ENCODE assay signal across 32 mouse cellular contexts in the genomic region with DNA sequence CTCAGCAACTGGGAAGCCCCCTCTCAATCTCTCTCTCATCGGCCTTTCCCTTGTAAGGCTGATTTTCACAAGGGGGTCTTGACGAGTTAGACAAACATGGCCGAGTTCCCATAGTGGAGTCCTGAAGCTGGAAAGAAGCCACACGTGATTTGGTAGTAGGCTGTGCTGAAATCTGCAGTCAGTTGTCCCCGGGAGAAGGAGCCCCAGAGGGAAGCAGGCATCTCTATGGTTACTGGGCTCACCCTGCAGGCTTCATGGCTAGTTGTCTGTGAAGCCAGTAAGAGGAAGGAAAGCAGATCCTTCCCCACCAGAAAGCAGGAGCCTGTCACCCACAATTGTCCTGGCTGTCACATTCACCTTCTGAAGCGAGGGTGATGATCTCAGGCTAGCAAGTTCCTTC.
DNase-seq lines count a peak whose midpoint lies in the region; ATAC-seq and TF ChIP-seq lines count a peak whose summit lies in the region.
"Had no signal": no experiment of that assay in that cellular context is flagged by ENCODE, and none has a peak within 500 bp of the region (broad histone marks: within the 10 kb centered on the region; RNA-seq: fewer than 3 reads in every experiment).

No protein-coding gene starts in this region.

- H3K4me2 ChIP-seq in hindbrain, postnatal 0 days (ENCODE audit: low read depth, low read length) = no peak overlapping the region
- H3K4me2 ChIP-seq in hindbrain, embryonic 12.5 days (replicated peaks) = no peak overlapping the region
- H3K4me2 ChIP-seq in midbrain, postnatal 0 days (ENCODE audit: low read depth, low read length, poor library complexity, severe bottlenecking) = no peak overlapping the region
- no peak overlapping the region for H3K4me2 ChIP-seq in midbrain, embryonic 13.5 days (replicated peaks)
- H3K4me2 ChIP-seq: embryonic facial prominence, embryonic 15.5 days; forebrain, embryonic 13.5 days; heart, embryonic 12.5 days; hindbrain, embryonic 15.5 days; intestine, embryonic 15.5 days; limb, embryonic 15.5 days; liver, embryonic 13.5 days; midbrain, embryonic 12.5 days had no signal

- no peaks in the 10 kb centered on the region for H3K27me3 ChIP-seq in hindbrain, postnatal 0 days (ENCODE audit: insufficient read depth, low read length)
- no peaks in the 10 kb centered on the region for H3K27me3 ChIP-seq in hindbrain, embryonic 12.5 days
- no peaks in the 10 kb centered on the region for H3K27me3 ChIP-seq in midbrain, postnatal 0 days (ENCODE audit: insufficient read depth, low read length)
- H3K27me3 ChIP-seq in midbrain, embryonic 13.5 days = no peaks in the 10 kb centered on the region
- H3K27me3 ChIP-seq: embryonic facial prominence, embryonic 15.5 days; forebrain, embryonic 13.5 days; heart, embryonic 12.5 days; hindbrain, embryonic 15.5 days; intestine, embryonic 15.5 days; limb, embryonic 15.5 days; liver, embryonic 13.5 days; megakaryocyte, embryonic 14.5 days; midbrain, embryonic 12.5 days had no signal

- no peak overlapping the region for H3K27ac ChIP-seq in hindbrain, postnatal 0 days
- H3K27ac ChIP-seq in hindbrain, embryonic 12.5 days = no peak overlapping the region
- H3K27ac ChIP-seq in midbrain, postnatal 0 days (ENCODE audit: low read depth, low read length) = no peak overlapping the region
- H3K27ac ChIP-seq in midbrain, embryonic 13.5 days = no peak overlapping the region
- H3K27ac ChIP-seq in olfactory bulb, adult 2 months (ENCODE audit: insufficient read depth, low read depth, low read length) = peak overlapping the region; percentile 57
- H3K27ac ChIP-seq: embryonic facial prominence, embryonic 10.5 days; embryonic facial prominence, embryonic 15.5 days; forebrain, embryonic 13.5 days; heart, adult 2 months; hindbrain, embryonic 15.5 days; intestine, embryonic 15.5 days; limb, embryonic 10.5 days; limb, embryonic 15.5 days; liver, embryonic 13.5 days; midbrain, embryonic 12.5 days had no signal

- peak; percentile 24 to 29 for DNase-seq in cerebellum, postnatal 10 days
- no peak for DNase-seq in cerebellum, adult 11 months
- peak; percentile 40 for DNase-seq in hindbrain, postnatal 0 days (ENCODE audit: low spot score)
- peak; percentile 21 for DNase-seq in midbrain, postnatal 0 days (ENCODE audit: low spot score)
- DNase-seq in frontal cortex, postnatal 14 days (ENCODE audit: low spot score in 2 of 2) = no peak
- DNase-seq: adrenal gland, adult 2 months; adrenal gland, postnatal 36 days; cerebellum, adult 9-11 months; heart, adult 2 months; heart, postnatal 4 days; kidney, adult 2 months; kidney, postnatal 36 days; liver, embryonic 13.5 days; lung, adult 18-20 months; lung, postnatal 4 days; thymus, postnatal 14 days had no signal

- H3K36me3 ChIP-seq in hindbrain, postnatal 0 days (ENCODE audit: insufficient read depth, low read length) = no peaks in the 10 kb centered on the region
- H3K36me3 ChIP-seq in hindbrain, embryonic 12.5 days = no peaks in the 10 kb centered on the region
- H3K36me3 ChIP-seq in midbrain, postnatal 0 days (ENCODE audit: insufficient read depth, low read length) = no peaks in the 10 kb centered on the region
- H3K36me3 ChIP-seq in midbrain, embryonic 13.5 days = no peaks in the 10 kb centered on the region
- H3K36me3 ChIP-seq: embryonic facial prominence, embryonic 10.5 days; embryonic facial prominence, embryonic 15.5 days; G1E; heart, embryonic 12.5 days; hindbrain, embryonic 15.5 days; intestine, embryonic 15.5 days; limb, embryonic 10.5 days; limb, embryonic 15.5 days; liver, embryonic 13.5 days; midbrain, embryonic 12.5 days had no signal

- WGBS in hindbrain, postnatal 0 days = 40% methylated on average over 6 of the region's 6 CpGs
- WGBS in hindbrain, embryonic 12.5 days = 85% methylated on average over 6 of the region's 6 CpGs
- 59% methylated on average over 6 of the region's 6 CpGs for WGBS in midbrain, postnatal 0 days
- WGBS in midbrain, embryonic 13.5 days = 77% methylated on average over 6 of the region's 6 CpGs
- WGBS in olfactory bulb, adult 2 months = 31% methylated on average over 6 of the region's 6 CpGs

- no peaks in the 10 kb centered on the region for H3K9me3 ChIP-seq in hindbrain, postnatal 0 days (ENCODE audit: low read length)
- no peaks in the 10 kb centered on the region for H3K9me3 ChIP-seq in hindbrain, embryonic 12.5 days (replicated peaks)
- H3K9me3 ChIP-seq in midbrain, postnatal 0 days (ENCODE audit: low read length) = no peaks in the 10 kb centered on the region
- no peaks in the 10 kb centered on the region for H3K9me3 ChIP-seq in midbrain, embryonic 13.5 days
- H3K9me3 ChIP-seq: embryonic facial prominence, embryonic 10.5 days; embryonic facial prominence, embryonic 15.5 days; forebrain, embryonic 13.5 days; G1E; heart, embryonic 12.5 days; hindbrain, embryonic 15.5 days; intestine, embryonic 15.5 days; limb, embryonic 10.5 days; limb, embryonic 15.5 days; liver, embryonic 13.5 days; midbrain, embryonic 12.5 days had no signal

- TF ChIP-seq POLR2A in olfactory bulb, adult 2 months (IDR thresholded peaks at IDR 0.05; ENCODE audit: insufficient read depth, low read depth, low read length) = no peak

- H3K4me3 ChIP-seq in hindbrain, postnatal 0 days (ENCODE audit: low read length) = no peak overlapping the region
- H3K4me3 ChIP-seq in hindbrain, embryonic 12.5 days = no peak overlapping the region
- no peak overlapping the region for H3K4me3 ChIP-seq in midbrain, postnatal 0 days (ENCODE audit: low read depth, low read length)
- H3K4me3 ChIP-seq in midbrain, embryonic 13.5 days (replicated peaks) = no peak overlapping the region
- no peak overlapping the region for H3K4me3 ChIP-seq in olfactory bulb, adult 2 months (ENCODE audit: insufficient read depth, low read depth, low read length)
- H3K4me3 ChIP-seq: embryonic facial prominence, embryonic 10.5 days; embryonic facial prominence, embryonic 15.5 days; forebrain, embryonic 13.5 days; heart, adult 2 months; heart, embryonic 12.5 days; hindbrain, embryonic 15.5 days; intestine, embryonic 15.5 days; limb, embryonic 10.5 days; limb, embryonic 15.5 days; liver, embryonic 13.5 days; megakaryocyte, embryonic 14.5 days; midbrain, embryonic 12.5 days had no signal

- no peak overlapping the region for H3K9ac ChIP-seq in hindbrain, postnatal 0 days (replicated peaks; ENCODE audit: low read length)
- H3K9ac ChIP-seq in hindbrain, embryonic 12.5 days = no peak overlapping the region
- H3K9ac ChIP-seq in midbrain, postnatal 0 days (replicated peaks; ENCODE audit: low read length, poor library complexity, severe bottlenecking) = no peak overlapping the region
- no peak overlapping the region for H3K9ac ChIP-seq in midbrain, embryonic 13.5 days (replicated peaks)
- H3K9ac ChIP-seq: embryonic facial prominence, embryonic 15.5 days; forebrain, embryonic 13.5 days; heart, embryonic 12.5 days; hindbrain, embryonic 15.5 days; intestine, embryonic 15.5 days; limb, embryonic 15.5 days; liver, embryonic 13.5 days; midbrain, embryonic 12.5 days had no signal

- ATAC-seq in hindbrain, postnatal 0 days = 0 out of 2 replicates have a peak, but pooled peaks have one; percentile 61
- ATAC-seq in hindbrain, embryonic 12.5 days (ENCODE audit: low FRiP score) = no peak
- no peak for ATAC-seq in midbrain, postnatal 0 days (ENCODE audit: low FRiP score)
- ATAC-seq in midbrain, embryonic 13.5 days = no peak
- ATAC-seq: activated CD4-positive, CD25-positive, alpha-beta regulatory T cell, adult 4 months; forebrain, embryonic 13.5 days; intestine, embryonic 15.5 days; lung, postnatal 0 days had no signal

- TF ChIP-seq CTCF in hindbrain, postnatal 0 days (IDR thresholded peaks at IDR 0.05; ENCODE audit: low read depth) = no peak
- no peak for TF ChIP-seq CTCF in midbrain, postnatal 0 days (IDR thresholded peaks at IDR 0.05)
- no peak for TF ChIP-seq CTCF in olfactory bulb, adult 2 months (IDR thresholded peaks at IDR 0.05; ENCODE audit: insufficient read depth, low read depth, low read length)

- H3K4me1 ChIP-seq in hindbrain, postnatal 0 days (ENCODE audit: insufficient read depth, low read length) = peaks cover 5% of the 10 kb centered on the region
- H3K4me1 ChIP-seq in hindbrain, embryonic 12.5 days = no peaks in the 10 kb centered on the region
- peaks cover 11% of the 10 kb centered on the region; the same call in 1 of the 2 replicates for H3K4me1 ChIP-seq in midbrain, postnatal 0 days (ENCODE audit: insufficient read depth, low read length)
- H3K4me1 ChIP-seq in midbrain, embryonic 13.5 days (replicated peaks) = no peaks in the 10 kb centered on the region
- H3K4me1 ChIP-seq in olfactory bulb, adult 2 months (ENCODE audit: control insufficient read depth, insufficient read depth, low read length) = peaks cover 20% of the 10 kb centered on the region
- H3K4me1 ChIP-seq: embryonic facial prominence, embryonic 10.5 days; embryonic facial prominence, embryonic 15.5 days; forebrain, embryonic 13.5 days; hindbrain, embryonic 15.5 days; intestine, embryonic 15.5 days; limb, embryonic 10.5 days; limb, embryonic 15.5 days; liver, embryonic 13.5 days; megakaryocyte, embryonic 14.5 days; midbrain, embryonic 12.5 days had no signal

Comparison
In these comparisons a context has a peak if more than half of its experiments do, and no peak if none do; other contexts are left out.
1. DNase-seq: peak in cerebellum, postnatal 10 days (2 of 2), hindbrain, postnatal 0 days (single experiment) and midbrain, postnatal 0 days (single experiment); none in cerebellum, adult 11 months (single experiment) and frontal cortex, postnatal 14 days (0 of 2).